Mouse (Mus musculus) subcutaneous adipose tissue, adult 2 months (tissue): ENCODE measurements around the gene Npy2r. TPM values are rescaled to one million over a fixed set of nuclear protein-coding genes. Genes with fewer than 3 reads are reported as not detected.

Experiments used
- polyA plus RNA-seq: library from polyadenylated mRNA; depleted of rRNA; stranded (reverse); fragments of >200 nt; gene quantifications from 2 replicates; pipeline ENCODE4 v1.2.3, GENCODE M21; 2012; ENCODE audit warnings: low replicate concordance; rRNA removed

Npy2r gene
- polyA plus RNA-seq: 0.36 and 2.4 TPM in 2 replicates

GRCm38 (mm10) chr3:82547908-82548721 is at the start of gene Npy2r:
TSS of gene Npy2r (minus strand) at chr3:82548084.

Other genes starting within 250 kb of the Npy2r start
- gene Map9, start 190.0 kb downstream of the Npy2r start, polyA plus RNA-seq: 1.2 and 2.2 TPM in 2 replicates